Mouse (Mus musculus) heart, postnatal 10 days (tissue): Measurements from ENCODE around the gene Cntn3. TPM values are rescaled to one million over a fixed set of nuclear protein-coding genes. Genes with fewer than 3 reads are reported as not detected.
"Not testable (repeated sequence)": the region's sequence is repeated elsewhere in the genome, so short reads cannot be mapped to it uniquely, and the experiment has no call there.

Experiments used
- DNase-seq, 2 experiments: peaks; one replicate each; pipeline ENCODE4 v3.0.0; 2021
- intact Hi-C: fragments of 180-260 bp; cut with DNase I; formaldehyde crosslinking; loops from one replicate; pipeline ENCODE4 v1.15.1; 2025
- total RNA-seq, 2 experiments: library from RNA; stranded (reverse); gene quantifications; 2 replicates each; pipeline ENCODE4 v1.2.3; 2021

Cntn3 gene
- under 1 TPM in 1 of 2 experiments, not detected in 1; 0.07 TPM for total RNA-seq

DNA sequence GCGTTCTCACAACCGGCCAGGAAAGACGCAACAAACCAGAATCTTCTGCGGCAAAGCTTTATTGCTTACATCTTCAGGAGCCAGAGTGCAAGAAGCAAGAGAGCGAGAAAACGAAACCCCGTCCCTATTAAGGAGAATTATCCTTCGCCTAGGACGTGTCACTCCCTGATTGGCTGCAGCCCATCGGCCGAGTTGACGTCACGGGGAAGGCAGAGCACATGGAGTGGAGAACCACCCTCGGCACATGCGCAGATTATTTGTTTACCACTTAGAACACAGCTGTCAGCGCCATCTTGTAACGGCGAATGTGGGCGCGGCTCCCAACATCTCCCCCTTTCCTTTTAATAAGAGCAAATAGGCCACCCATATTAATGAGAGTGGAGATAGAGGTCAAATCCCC lies at the start of gene Cntn3:
TSS of gene Cntn3 (minus strand) at position 101 of the 400 bp plus-strand sequence.
- DNase-seq, intact Hi-C loops: not testable (repeated sequence)

DNA sequence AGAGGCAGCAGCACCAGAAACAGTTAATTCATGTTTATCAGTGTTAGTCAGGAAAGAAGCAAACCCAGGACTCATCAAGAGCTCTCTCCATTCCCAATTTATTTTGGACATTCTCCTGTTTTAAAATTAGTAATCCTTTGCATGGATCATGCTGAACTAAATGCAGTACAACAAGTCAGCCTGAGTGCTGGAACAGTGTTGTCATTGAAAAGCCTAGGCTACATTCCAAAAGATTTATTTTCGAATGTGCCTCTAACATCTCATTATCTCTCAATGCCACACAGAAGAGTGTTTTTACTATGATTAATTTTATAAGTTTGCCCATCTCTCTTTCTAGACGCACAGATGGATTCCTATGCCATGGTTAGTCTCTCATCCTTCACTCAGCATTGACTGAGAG lies 27.9 kb upstream of the Cntn3 start:
- DNase-seq = no peak
- intact Hi-C loops = no loop called here

DNA sequence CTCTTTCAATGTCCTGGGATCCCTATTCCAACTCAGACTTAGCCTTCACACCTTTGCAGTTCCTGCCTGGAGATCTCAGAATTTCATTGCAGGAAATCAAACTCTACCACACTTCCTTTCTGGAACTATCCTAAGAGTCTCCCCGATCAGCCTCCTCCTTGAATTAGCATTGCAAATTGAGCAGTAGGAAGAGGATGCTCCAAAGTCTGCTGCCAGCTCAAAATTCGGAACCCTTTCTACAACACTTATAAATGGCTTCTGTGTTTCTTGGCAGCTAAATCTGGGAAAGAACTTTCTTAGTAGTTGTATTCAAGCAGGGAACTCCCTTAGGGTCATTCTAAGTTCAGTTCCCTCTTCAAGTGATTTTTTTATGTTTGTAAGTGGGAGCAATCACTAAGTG lies 24.9 kb upstream of the Cntn3 start:
- no peak for DNase-seq
- intact Hi-C loops = no loop called here

DNA sequence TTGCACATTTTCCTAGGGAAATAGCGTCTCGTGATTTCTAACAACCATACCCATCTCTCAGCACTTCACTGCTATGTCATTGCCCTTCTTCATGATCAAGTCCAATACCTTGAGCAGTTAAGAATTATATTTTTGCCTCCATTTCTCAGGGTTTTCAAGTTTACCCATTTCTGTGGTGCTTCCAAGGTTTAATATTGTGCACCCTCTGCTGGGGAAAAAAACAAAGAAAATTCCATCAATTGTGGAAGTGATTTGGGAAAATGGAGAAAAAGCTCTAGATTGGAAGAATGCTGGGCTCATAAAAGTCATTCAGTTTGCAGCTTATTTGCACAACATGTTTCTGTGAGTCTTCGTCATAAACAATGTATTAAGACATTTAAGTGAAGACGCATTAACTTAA lies 17.2 kb upstream of the Cntn3 start:
- DNase-seq = no peak
- intact Hi-C loops = no loop called here

DNA sequence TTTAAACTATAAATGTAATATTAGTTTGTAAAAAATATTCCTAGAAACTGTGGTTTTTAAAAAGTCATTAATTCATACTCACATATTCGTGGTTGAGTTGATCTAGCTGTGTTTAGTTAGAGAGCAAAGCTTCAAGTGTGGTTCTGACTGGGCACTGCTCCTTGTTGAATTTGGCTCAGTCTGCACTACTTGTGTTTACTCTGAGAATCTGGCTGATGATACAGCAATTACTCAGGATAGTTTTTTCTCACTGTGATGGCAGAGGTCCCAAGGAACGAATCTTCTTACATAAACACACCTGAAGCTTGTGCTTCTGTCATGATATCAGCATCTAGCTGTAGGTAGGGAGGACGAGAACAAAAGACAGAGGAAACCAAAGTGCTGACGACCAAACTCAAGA lies 16.4 kb upstream of the Cntn3 start:
- intact Hi-C loops = no loop called here
- DNase-seq = no peak

DNA sequence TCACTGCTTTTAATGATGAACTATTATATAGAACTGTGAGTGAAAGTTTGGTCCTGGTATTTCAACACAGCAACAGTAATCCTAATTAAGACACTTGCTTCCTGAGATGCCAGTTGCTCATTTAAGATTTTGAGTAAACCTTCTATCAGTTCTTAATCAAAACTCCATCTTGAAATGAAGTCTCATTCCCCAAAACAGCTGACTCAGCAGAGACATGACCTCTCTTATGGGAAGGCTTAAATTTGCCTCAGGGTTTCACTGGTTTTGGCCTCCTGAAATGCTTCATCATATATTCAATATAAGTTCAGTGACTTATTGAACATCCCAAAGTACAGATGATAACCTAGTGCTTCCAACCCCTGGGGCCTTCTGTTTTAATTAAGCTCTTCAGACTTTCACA lies 13.2 kb upstream of the Cntn3 start:
- intact Hi-C loops = no loop called here
- DNase-seq = no peak

DNA sequence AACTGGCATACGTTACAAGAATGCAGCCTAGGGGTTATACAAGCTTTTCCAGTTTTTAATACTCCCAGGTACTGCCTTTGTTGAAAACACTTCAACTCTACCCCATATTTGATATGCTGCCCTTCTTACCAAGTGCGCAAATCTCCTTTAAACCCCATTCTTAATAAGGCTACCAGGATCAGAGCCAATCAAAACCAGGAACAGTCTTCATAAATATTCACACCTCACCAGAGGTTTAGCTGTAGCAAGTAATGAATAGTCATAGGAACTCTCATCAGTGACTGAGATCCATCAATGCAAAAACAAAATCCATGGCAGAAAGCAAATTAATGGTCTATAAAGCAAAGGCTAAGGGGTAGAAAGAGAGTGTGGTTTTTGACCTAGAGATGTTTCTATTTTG lies 10.7 kb upstream of the Cntn3 start:
- intact Hi-C loops = no loop called here
- DNase-seq = no peak

DNA sequence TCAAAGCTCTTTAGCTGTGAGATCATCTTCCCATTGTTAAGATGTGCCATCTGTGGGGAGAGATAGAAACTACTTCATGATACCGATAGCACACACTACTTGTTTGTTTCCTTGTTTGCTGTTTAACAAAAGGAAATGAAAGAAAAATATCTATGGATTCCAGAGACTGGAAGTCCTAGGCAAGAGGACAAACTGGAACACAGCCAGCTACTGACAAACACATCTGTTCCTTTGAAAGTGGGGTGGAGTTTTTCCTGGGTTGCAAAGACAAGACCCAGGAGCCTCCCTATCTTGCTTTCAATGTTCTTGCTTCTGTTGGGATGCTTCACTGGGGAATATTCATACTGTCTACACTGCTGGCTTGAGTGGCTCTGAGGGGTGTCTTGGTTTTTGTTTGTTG lies 5.4 kb downstream of the Cntn3 start:
- no peak for DNase-seq
- intact Hi-C loops = no loop called here

DNA sequence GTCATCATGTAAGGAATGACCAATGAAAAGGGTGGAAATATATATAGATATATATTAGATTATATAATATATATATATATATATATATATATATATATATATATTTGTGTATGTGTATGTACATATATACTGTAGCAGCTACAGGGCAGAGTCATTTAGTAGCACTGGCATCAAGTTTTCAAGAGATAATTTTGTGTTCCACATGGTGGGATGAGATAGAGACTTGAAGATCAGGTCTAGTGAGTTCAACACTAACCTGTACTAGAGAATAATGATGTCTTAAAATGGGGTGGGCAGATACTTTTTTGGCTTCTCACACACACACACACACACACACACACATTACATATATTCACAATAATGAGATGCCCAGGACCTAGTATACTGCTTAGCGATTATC lies 7.7 kb downstream of the Cntn3 start:
- intact Hi-C loops = no loop called here
- no peak for DNase-seq

DNA sequence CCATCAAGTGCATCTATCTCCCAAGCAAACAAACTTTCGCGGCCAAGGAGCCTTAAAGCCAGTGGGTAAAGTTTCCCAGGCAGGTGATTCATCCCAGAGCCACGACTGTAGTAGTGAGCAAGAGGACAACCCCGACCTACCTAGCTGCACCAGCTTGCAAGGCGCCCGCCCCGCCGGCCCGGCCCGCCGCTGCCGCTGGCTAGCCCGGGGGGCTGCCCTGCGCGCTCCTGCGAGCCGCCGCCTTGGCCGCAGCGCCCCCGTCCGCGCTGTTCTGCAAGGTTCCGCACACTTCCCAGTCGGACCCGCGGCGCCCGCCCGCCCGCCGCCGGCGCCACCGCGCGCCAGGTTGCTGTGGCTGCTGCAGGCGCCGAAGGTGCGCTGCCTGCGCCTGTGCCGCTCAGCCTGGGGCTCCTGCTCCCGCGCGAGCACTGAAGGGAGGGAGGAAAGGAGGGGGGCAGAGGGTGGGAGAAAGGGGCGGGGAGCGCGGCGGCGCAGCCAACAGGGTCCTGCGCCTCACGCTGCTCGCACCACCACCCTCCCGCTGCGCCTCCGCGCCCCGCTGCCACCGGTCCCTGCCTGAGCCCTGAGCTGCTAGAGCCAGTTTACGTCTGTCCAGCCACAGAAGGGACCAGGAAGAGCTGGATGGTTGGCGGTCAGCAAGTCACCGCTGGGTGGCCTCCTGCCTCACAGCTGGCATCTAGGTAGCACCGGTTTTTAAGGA lies 8.7 kb downstream of the Cntn3 start:
- intact Hi-C loops = loop anchor here (5.0 kb wide), 1 partner anchor 392 kb away; no protein-coding TSS in a partner anchor
- peak; percentile 16 to 23 for DNase-seq

DNA sequence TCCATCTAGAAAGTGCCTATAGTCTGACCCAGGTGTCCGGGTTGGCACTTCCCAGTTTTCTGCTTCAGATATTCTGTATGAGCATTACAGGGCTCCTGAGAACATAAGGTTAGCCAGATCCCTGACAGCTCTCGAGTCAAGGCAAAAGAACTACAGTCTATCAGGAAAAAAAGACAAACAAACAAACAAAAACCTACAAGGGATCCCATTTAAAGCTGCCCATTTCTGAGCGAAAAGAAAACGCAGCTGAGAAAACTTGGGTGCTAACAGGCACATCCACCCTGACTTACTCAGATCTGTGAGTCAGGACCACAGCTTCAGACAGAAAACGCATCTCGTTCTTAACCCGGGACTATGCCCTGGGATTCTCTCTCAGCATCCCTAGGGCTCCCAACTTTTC lies 9.5 kb downstream of the Cntn3 start:
- intact Hi-C loops = loop anchor here (5.0 kb wide), 1 partner anchor 391 kb away; no protein-coding TSS in a partner anchor

DNA sequence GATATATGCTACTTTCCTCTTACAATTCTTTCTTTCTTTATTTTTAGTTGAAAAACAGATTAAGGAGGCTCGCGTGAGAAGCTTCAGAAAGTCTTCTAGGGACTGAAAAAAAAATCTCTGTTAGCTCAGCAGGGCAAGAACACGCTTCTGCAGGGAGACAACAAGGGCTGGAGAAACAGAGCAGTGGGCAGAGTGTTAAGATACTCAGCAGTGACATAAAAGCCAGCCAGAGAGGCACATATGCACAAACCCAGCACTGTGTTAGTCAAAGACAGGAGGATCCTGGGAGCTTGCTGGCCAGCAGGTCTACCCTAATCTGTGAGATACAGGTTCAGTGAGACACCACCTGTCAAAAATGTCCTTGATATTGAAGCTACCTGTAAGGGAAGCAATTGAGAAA lies 15.4 kb downstream of the Cntn3 start:
- DNase-seq = no peak
- intact Hi-C loops = no loop called here

More for the DNA sequence above, 9.5 kb downstream of the Cntn3 start:
- no peak for DNase-seq

DNA sequence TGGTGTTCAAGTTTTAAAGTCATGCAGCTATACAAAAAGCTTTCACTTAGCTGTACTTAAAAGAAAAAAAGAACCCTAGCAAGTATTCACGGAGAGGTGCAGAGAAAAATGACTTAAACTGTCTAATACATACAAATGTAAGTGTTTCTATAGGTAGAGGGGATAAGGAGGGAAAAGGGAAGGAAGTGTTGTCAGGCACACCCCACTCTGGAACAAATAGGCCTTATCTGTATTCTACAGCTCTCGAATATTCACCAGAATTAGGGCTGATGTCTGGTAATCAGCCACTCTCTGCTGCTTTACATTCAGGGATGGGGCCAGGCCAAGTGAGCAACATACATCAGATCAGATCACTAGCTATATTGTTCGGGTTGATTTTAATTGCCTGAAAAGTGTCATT lies 16.4 kb downstream of the Cntn3 start:
- DNase-seq = no peak
- intact Hi-C loops = no loop called here

DNA sequence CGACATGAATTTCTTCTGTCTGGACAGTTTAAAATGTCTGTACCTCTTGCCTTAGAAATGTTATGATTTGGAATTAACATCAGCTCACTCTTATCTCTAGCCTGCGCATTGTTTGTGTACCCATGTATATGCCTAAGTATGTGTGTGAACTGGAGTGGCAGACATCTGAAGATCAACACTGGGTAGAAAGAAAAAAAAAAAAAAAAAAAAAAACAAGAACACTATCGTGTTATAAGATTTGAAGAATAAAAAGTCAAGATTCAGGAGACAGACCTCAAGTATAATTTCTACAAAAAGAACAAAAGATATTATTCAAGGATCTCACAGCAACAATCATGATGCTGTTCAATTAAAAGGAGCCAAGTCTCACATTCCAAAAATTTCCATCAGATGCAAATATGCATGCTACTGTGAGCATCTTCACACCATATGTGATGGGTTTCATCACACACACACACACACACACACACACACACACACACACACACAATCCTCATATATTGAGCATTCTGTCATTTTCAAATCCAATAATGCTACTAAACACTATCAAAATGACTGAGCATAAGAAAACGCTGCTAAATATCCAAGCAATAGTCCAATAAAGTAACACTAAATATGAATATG lies 17.0 kb downstream of the Cntn3 start:
- DNase-seq = no peak
- intact Hi-C loops = no loop called here

DNA sequence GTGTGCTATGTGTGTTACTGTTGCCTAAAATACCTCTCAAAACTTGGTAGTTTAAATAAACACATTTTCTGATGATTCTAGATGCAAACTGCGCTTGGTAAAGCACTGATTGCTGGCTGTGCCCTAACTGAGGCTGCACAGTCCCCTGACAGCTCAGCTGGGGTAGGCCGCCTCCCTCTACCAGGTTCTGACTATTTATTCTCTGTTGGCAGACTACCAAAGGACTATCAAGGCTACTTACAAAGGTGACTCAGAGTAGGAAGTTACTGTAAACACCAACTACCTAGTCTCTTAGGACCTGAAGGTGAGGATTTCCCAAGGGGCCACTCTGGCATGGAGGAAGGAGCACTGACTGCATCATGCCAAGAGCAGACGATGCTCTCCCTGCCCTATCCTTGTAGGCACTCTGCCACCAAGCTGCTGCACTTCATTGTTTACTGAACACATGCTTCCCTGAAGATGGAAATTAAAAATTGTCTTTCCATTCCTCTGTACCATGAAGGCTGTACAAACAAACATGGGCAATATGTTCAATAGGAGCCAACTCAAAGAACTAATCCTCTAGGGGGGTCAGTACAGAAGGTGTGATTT lies 17.7 kb downstream of the Cntn3 start:
- DNase-seq = no peak
- intact Hi-C loops = no loop called here

DNA sequence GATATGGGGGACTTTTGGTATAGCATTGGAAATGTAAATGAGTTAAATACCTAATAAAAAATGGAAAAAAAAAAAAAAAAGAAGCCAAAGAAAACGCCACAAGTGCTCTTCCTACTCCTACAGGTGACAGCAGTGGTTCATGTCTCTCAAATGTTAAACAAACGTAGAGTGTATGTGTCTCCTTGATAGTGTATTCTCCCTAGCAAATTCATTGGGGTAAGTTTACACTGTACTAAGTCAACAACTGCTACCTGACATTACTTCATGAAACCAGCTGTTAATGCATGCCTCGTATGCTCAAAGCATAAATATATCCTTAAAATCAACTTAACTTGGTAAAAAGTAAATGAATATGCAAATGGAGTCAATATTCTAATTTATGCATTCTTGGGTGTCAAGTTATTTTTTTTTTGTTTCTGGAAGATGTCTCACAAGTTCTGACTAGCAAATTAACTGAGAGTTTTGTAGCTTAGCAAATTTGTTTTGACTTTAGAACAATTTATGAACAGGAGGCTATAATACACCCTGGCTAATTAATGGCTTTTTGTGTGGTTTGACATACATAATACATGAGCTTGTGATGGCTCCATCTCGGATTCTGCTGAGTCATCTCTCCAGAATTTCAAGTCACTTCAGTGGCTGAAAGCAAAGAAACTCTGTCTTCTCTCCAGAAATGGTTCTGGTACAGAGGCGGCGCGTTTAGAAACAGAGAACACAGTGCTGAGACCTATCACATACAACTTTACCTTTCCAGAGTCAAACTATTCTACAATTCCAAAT lies 31.1 kb downstream of the Cntn3 start:
- intact Hi-C loops = no loop called here
- DNase-seq = no peak

DNA sequence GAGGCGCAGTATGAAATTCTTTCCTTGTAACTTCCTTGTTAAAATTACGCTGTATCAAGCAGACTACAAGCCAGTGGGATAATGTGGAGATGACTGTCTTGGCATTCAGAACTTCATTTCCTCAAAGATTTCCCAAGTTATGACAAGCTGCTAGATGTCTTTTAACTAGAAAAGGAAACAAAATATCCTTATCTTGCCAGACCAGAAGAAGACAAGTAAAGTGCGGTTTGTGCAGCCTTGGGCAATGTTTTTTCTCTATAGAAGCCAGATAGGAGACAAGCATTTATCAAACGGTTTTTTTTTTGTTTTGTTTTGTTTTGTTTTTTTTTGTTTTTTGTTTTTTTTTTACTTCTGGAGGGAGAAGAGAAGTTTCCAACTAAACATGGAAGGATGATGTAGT lies 37.3 kb downstream of the Cntn3 start:
- DNase-seq = no peak
- intact Hi-C loops = no loop called here

DNA sequence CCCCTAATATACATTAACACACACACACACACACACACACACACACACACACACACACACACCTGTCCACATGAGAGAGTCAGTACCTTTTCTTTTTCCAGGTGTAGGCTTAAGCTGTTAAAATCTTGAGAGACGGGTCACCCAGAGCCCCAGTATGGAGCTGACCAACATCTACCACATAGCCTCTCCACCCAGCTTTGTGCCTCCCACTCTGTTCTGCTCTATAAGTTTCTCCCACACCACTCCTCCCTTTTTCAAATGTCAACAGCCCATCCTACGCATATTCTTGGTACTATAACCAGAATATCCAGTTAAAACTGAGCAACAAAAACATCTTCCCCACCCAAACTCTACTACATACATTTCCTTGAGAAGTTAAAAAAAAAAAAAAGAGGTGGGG lies 49.9 kb downstream of the Cntn3 start:
- intact Hi-C loops = no loop called here
- no peak for DNase-seq

DNA sequence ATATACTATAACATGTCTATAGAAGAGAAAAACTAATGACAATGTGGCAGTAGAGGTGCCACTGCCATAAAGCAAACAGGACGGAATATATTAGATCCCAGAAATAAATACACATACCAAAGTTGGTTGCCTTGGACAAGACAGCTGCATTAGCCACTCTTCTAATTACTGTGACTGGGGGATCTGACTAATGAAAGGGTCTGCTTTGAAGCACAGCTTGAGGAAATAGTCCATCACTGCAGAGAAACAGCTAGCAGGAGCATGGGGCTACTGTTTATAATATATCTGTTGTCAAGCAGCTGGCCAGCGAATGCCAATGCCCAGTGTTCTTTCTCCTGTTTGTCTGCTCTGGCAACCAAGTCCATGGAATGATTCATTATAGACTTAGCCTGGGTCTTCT lies 51.9 kb downstream of the Cntn3 start:
- DNase-seq = no peak
- intact Hi-C loops = no loop called here

DNA sequence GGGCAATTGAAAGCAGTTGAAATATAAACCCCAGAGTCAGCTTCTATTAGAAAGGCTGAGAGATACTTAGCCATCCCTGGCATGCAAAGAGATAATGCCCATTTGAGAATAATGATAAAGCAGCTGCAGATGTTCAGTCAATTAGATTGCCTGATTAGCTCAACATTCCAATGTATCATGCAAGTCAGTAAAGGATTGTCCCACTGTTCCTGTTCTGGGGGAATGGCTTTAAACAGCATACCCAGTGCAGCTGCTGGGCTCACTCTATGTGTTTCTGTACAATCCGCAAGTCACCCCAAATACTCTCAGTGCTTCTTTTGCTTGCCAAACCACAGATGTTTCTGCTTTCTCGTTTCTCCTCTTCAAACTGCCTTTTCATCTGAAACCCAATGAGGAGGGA lies 57.7 kb downstream of the Cntn3 start:
- intact Hi-C loops = no loop called here
- no peak for DNase-seq

DNA sequence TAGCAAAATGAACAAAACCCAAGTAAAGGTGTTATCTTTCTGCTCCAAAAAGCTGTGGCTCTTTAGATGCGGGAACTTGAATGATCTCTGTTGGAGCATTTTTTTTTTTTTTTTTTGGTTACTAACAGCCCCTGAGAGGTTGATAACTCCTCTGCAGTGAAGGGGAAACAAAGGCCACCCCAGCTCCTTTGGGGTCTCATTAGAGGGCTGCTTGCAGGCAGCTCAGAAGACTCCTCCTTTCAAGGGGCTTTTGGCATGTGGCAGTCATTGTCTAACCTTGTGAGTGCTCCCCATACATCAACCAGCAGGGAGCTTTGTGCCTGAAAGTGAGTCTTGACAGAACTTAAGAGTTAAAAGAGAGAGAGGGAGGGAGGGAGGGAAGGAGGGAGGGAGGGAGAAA lies 60.8 kb downstream of the Cntn3 start:
- DNase-seq = no peak
- intact Hi-C loops = no loop called here
